Mouse (Mus musculus): ENCODE measurements at regions not wholly inside any gene's neighbourhood (a gene's known extent, or its start where the extent isn't known, plus 50 kb on each side); places are given as distances from the start of the nearest gene placed in this dataset.
A peak's percentile ranks its signal among the peaks of the same experiment; 100 is the strongest.

- intact Hi-C loops (cut with DNase I), result no loop called here
- peak in 1 of 2 experiments; percentile 4 for DNase-seq (ENCODE audit: extremely low spot score in 1 of 2, low spot score in 2 of 2)
Measured at GRCm38 (mm10) chr7:93646658-93647057, 567.0 kb downstream of the Fam181b start.

- DNase-seq (ENCODE audit: extremely low spot score in 1 of 2, low spot score in 2 of 2), result no peak
- intact Hi-C loops (cut with DNase I), result no loop called here
Measured at GRCm38 (mm10) chr7:93665805-93666204, 586.1 kb downstream of the Fam181b start.

GRCm38 (mm10) chr7:93671827-93672226 is 592.2 kb downstream of the Fam181b start:
- peak in 1 of 2 experiments; percentile 4 for DNase-seq (ENCODE audit: extremely low spot score in 1 of 2, low spot score in 2 of 2)
- intact Hi-C loops (cut with DNase I), result no loop called here

GRCm38 (mm10) chr7:93672496-93672895 is 592.8 kb downstream of the Fam181b start:
- intact Hi-C loops (cut with DNase I), result no loop called here
- no peak for DNase-seq (ENCODE audit: extremely low spot score in 1 of 2, low spot score in 2 of 2)
